Mouse (Mus musculus) ovary, adult 18-20 months (tissue): Measurements from ENCODE around the gene Ylpm1.

Experiments
- DNase-seq: peaks from one replicate; pipeline ENCODE4 v3.0.0; 2022; ENCODE audit warnings: low spot score, mixed read lengths

The Ylpm1 gene

GRCm38 (mm10) chr12:85009776-85010175, 13.7 kb downstream of the Ylpm1 start:
- DNase-seq: no peak

GRCm38 (mm10) chr12:85010541-85010940, 14.4 kb downstream of the Ylpm1 start:
- DNase-seq: no peak

GRCm38 (mm10) chr12:85012185-85012584, 16.1 kb downstream of the Ylpm1 start:
- no peak for DNase-seq

GRCm38 (mm10) chr12:85022071-85022470, 25.9 kb downstream of the Ylpm1 start:
- DNase-seq: no peak

- DNase-seq: no peak
Observed at GRCm38 (mm10) chr12:85032710-85033109, 36.6 kb downstream of the Ylpm1 start.

GRCm38 (mm10) chr12:85051218-85051617, 55.1 kb downstream of the Ylpm1 start:
- no peak for DNase-seq

GRCm38 (mm10) chr12:85071043-85071442, 74.9 kb downstream of the Ylpm1 start:
- no peak for DNase-seq

- no peak for DNase-seq
Observed at GRCm38 (mm10) chr12:85077100-85077499, 81.0 kb downstream of the Ylpm1 start.

- no peak for DNase-seq
Observed at GRCm38 (mm10) chr12:85084257-85084656, 88.1 kb downstream of the Ylpm1 start.

- DNase-seq: no peak
Observed at GRCm38 (mm10) chr12:85084941-85085340, 88.8 kb downstream of the Ylpm1 start.

GRCm38 (mm10) chr12:85087845-85088244, 91.7 kb downstream of the Ylpm1 start:
- DNase-seq: no peak

- no peak for DNase-seq
Observed at GRCm38 (mm10) chr12:85091190-85091589, 95.1 kb downstream of the Ylpm1 start.

GRCm38 (mm10) chr12:85092214-85092613, 96.1 kb downstream of the Ylpm1 start:
- peak; percentile 20 for DNase-seq

- peak; percentile 30 for DNase-seq
Observed at GRCm38 (mm10) chr12:85094010-85094409, 97.9 kb downstream of the Ylpm1 start.

GRCm38 (mm10) chr12:85094706-85095105, 98.6 kb downstream of the Ylpm1 start:
- peak; percentile 52 for DNase-seq

GRCm38 (mm10) chr12:85095146-85095545, 99.0 kb downstream of the Ylpm1 start:
- DNase-seq: no peak

GRCm38 (mm10) chr12:85095859-85096258, 99.7 kb downstream of the Ylpm1 start:
- no peak for DNase-seq

GRCm38 (mm10) chr12:85101001-85101400, 104.9 kb downstream of the Ylpm1 start:
- DNase-seq: no peak

- no peak for DNase-seq
Observed at GRCm38 (mm10) chr12:85101521-85102106, 105.5 kb downstream of the Ylpm1 start.

GRCm38 (mm10) chr12:85103096-85103495, 107.0 kb downstream of the Ylpm1 start:
- DNase-seq: no peak

GRCm38 (mm10) chr12:85104789-85105188, 108.7 kb downstream of the Ylpm1 start:
- no peak for DNase-seq

GRCm38 (mm10) chr12:85106292-85106691, 110.2 kb downstream of the Ylpm1 start:
- DNase-seq: no peak

GRCm38 (mm10) chr12:85108643-85109042, 112.5 kb downstream of the Ylpm1 start:
- DNase-seq: no peak

- DNase-seq: no peak
Observed at GRCm38 (mm10) chr12:85109426-85109825, 113.3 kb downstream of the Ylpm1 start.
